Mouse (Mus musculus) stomach, embryonic 14.5 days (tissue): ENCODE data around the gene Dgkb. TPM values are rescaled to one million over a fixed set of nuclear protein-coding genes. Genes with fewer than 3 reads are reported as not detected.
A peak's percentile ranks its signal among the peaks of the same experiment; 100 is the strongest.

Experiments
- ATAC-seq: fragments of 200-750 bp; cut with Nextera tagmentation; 2 replicates; pipeline ENCODE4 v1.8.0; 2017; ENCODE audit warnings: low read depth, moderate TSS enrichment; ENCODE audit not compliant: insufficient number of reproducible peaks, insufficient read depth, low FRiP score
- H3K27ac ChIP-seq: fragments of 300-500 bp; sonication (generic); 2 replicates; pipeline ENCODE4 v1.5.1; 2014; ENCODE audit warnings: mild to moderate bottlenecking, low read length, moderate library complexity, mixed read lengths
- H3K27me3 ChIP-seq: fragments of 300-500 bp; sonication (generic); 2 replicates; pipeline ENCODE4 v1.6.1; 2014; ENCODE audit warnings: low read length, control low read depth, mixed read lengths; ENCODE audit not compliant: control insufficient read depth, insufficient read depth
- H3K36me3 ChIP-seq: fragments of 300-500 bp; sonication (generic); 2 replicates; pipeline ENCODE4 v1.6.1; 2014; ENCODE audit warnings: mild to moderate bottlenecking, control low read depth, low read length, moderate library complexity, mixed read lengths; ENCODE audit not compliant: control insufficient read depth, insufficient read depth
- H3K4me1 ChIP-seq: fragments of 300-500 bp; sonication (generic); 2 replicates; pipeline ENCODE4 v1.6.1; 2014; ENCODE audit warnings: low read length, control low read depth, mixed read lengths; ENCODE audit not compliant: control insufficient read depth, insufficient read depth
- H3K4me2 ChIP-seq: fragments of 300-500 bp; sonication (generic); replicated peaks from 2 replicates; pipeline ENCODE4 v1.6.1; 2014; ENCODE audit warnings: low read depth, low read length, control low read depth
- H3K4me3 ChIP-seq: fragments of 300-500 bp; sonication (generic); 2 replicates; pipeline ENCODE4 v1.5.1; 2014; ENCODE audit warnings: low read depth, low read length, control low read depth
- H3K9ac ChIP-seq: fragments of 300-500 bp; sonication (generic); replicated peaks from 2 replicates; pipeline ENCODE4 v1.6.1; 2014; ENCODE audit warnings: low read depth, mild to moderate bottlenecking, control low read depth, low read length, moderate library complexity, mixed read lengths
- H3K9me3 ChIP-seq: fragments of 300-500 bp; sonication (generic); 2 replicates; pipeline ENCODE4 v1.6.1; 2016; ENCODE audit warnings: low read depth, low read length, control low read depth; ENCODE audit not compliant: control insufficient read depth
- WGBS: fragments of 180-500 bp; shearing (Covaris S2); extraction: QIAGEN DNeasy Blood & Tissue Kit; methylation state at CpG from one replicate; pipeline ENCODE4 v1.1.7; 2014; 5-methylcytosine and 5-hydroxymethylcytosine counted together
- polyA plus RNA-seq: library from polyadenylated mRNA; unstranded; fragments of >200 nt; fragmentation: Nextera tagmentation; extraction: Ambion mirVana; gene quantifications from 2 replicates; pipeline ENCODE4 v1.2.1, GENCODE M21; 2014

Gene Dgkb
- 1.2 and 1.6 TPM in 2 replicates for polyA plus RNA-seq

DNA sequence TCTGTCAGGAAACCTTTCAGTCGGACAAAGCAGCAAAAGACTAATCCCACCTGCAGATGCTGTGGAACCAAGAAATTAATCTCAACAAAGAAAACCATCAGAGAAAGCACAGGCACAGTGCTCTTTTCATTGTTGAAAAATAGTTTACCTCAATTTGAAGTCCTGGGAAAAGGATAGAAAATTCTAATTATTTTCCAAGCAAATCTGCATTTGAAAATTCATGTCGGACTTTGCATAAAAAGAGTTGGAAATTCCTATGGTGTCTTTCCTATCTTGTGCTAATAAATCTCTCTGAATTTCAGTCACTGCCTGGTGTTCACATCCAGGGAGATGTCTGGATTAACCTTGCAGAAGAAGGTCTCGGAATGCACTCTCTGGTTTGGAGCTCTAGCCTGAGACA lies at the start of gene Dgkb:
TSS of gene Dgkb (plus strand) at position 301 of the 400 bp plus-strand sequence.
- no peak for ATAC-seq
- H3K4me1 ChIP-seq, result no peaks in the 10 kb centered on the region
- H3K4me2 ChIP-seq, result no peak within 1 kb of the TSS
- H3K9me3 ChIP-seq, result no peaks in the 10 kb centered on the region
- H3K4me3 ChIP-seq, result no peak within 1 kb of the TSS
- no peak within 1 kb of the TSS for H3K9ac ChIP-seq
- no peaks in the 10 kb centered on the region for H3K36me3 ChIP-seq
- 42% methylated on average over 3 of the region's 3 CpGs for WGBS
- no peak within 1 kb of the TSS for H3K27ac ChIP-seq
- H3K27me3 ChIP-seq, result no peaks in the 10 kb centered on the region

DNA sequence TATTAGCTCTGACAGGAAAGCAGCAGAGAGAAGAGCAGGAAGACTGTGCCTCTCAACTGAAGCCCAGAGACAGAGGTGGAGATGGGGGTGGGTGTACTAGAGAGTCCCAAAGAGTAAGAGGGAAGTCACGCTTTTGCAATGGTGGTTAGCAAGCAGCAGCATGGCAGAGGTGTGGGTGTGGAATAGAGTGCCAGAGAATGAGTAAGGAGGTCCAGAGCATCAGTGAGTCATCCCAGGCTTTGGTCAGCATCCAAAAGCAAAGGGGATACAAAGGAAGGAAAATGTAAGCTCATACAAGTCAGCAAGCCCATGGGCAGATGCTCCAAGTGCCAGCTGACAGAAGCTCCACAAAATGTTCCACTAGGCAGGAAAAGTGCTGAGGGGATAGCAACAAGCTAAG lies 47.7 kb upstream of the Dgkb start:
- Histone ChIP-seq H3K36me3 (no peaks in the 10 kb centered on the region), H3K4me2 (no peak overlapping the region), H3K4me1 (no peaks in the 10 kb centered on the region), H3K27me3 (no peaks in the 10 kb centered on the region), H3K9ac (no peak overlapping the region), H3K4me3 (no peak overlapping the region), H3K9me3 (no peaks in the 10 kb centered on the region), H3K27ac (no peak overlapping the region)
- ATAC-seq, result no peak
- WGBS, result 70% methylated on average over 1 of the region's 1 CpGs

DNA sequence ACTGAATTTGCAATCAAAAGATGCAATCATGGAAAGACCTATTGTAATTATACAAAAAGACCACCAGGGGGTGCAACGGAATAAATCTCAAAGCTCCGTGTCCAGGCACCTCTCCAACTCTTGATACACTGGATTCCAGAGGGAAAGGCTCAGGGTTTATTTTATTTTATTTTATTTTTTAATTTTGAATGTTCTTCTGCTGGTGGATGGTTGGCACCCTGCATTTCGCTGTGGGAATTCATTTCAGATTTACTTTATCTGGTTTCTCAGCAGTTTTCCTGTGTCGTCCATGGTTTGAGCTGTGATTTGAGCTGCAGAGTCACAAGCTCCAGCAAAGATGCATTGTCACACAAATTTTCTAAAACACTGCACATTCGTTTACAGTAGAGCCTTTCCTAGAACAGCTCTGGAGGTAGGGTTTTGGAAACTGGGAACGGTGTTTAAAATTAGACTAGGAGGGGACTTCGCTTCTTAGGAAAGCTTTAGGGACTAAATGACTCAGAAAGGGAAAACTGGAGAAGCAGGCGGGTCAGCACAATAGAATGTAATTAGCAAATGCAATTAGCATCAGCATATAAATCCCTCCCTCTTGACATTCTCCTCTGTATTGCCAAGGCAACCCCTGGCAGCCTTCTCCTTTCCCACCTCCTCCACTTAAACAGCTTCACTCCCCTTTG lies 43.7 kb upstream of the Dgkb start:
- no peaks in the 10 kb centered on the region for H3K27me3 ChIP-seq
- ATAC-seq, result no peak
- H3K27ac ChIP-seq, result no peak overlapping the region
- peak overlapping the region; percentile 13; the same call in 1 of the 2 replicates for H3K4me2 ChIP-seq
- H3K4me1 ChIP-seq, result no peaks in the 10 kb centered on the region
- H3K36me3 ChIP-seq, result no peaks in the 10 kb centered on the region
- H3K9ac ChIP-seq, result no peak overlapping the region
- H3K9me3 ChIP-seq, result no peaks in the 10 kb centered on the region
- no peak overlapping the region for H3K4me3 ChIP-seq
- WGBS, result 17% methylated on average over 8 of the region's 8 CpGs

DNA sequence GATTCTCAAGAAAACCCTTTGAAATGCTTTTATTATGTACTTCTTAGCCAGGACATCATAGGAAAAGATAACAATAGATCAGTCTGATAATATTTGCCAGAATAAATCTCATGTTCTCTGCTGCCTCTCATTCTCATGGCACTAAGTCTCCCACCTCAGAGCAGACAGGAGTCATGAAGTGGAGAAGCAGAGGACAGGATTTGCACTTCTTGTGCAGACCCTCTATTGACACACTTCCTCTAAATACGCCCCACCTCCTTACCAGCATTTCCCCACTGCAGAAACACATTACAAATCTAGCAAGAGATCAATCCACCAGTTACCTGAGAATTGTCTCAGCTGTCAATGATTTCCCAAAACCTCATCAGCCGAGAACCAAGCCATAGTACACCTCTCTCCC lies 42.9 kb upstream of the Dgkb start:
- H3K4me2 ChIP-seq, result no peak overlapping the region
- ATAC-seq, result no peak
- no peak overlapping the region for H3K27ac ChIP-seq
- H3K4me3 ChIP-seq, result no peak overlapping the region
- H3K9me3 ChIP-seq, result no peaks in the 10 kb centered on the region
- H3K27me3 ChIP-seq, result no peaks in the 10 kb centered on the region
- H3K36me3 ChIP-seq, result no peaks in the 10 kb centered on the region
- WGBS, result 27% methylated on average over 2 of the region's 2 CpGs
- H3K4me1 ChIP-seq, result no peaks in the 10 kb centered on the region
- no peak overlapping the region for H3K9ac ChIP-seq

DNA sequence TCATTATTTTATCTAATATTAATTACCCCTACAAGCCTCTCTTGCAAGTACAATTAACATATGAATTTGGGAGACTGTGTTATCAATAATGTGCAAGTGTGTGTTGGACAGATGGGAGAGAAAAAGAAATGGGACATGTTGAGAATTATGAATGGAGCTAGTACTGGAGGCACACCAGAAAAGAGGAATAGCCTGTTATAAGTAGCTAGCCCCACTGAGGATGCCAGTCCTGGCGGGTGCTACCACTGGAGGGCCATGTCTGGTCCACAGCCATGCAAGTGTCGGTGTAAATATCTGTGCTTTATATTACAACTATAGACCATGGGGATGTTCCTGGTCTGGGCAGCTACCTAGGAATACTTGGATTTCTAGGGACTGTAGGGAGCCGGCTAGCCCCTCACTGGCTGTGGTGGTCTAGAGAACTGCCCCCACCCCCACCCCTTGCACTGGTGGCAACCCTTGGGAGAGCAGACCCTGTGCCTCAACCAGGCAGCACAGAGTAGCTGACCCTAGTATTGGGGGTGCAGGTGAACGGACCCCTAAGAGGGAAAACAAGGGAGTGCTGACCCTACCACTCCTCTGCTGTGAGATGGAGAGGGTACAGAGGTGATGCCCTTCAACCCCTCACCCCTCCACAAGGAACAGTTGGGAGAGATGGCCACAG lies 21.1 kb upstream of the Dgkb start:
- Histone ChIP-seq H3K4me1 (no peaks in the 10 kb centered on the region), H3K9ac (no peak overlapping the region), H3K9me3 (no peaks in the 10 kb centered on the region), H3K4me2 (no peak overlapping the region), H3K36me3 (no peaks in the 10 kb centered on the region), H3K27ac (no peak overlapping the region), H3K27me3 (no peaks in the 10 kb centered on the region), H3K4me3 (no peak overlapping the region)
- no peak for ATAC-seq
- 91% methylated on average over 4 of the region's 4 CpGs for WGBS

DNA sequence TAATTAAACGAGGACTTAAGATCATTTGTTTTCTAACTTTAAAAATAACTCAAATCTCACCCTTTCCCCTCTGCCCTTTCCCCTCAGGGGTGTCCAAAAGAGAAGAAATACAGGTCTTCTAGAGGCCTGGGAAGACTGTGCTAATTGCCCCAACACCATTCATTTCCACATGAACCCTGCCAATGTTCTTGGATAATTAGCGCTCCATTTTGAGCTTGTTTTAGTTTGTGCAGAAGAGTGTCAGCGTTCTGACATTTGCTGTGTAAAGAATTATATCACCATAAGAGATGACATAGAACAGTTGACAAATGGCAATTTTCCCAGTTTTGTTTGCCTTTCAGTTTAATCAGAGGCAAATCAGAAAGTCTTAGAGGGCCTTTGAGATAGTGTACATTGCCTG lies 3.4 kb upstream of the Dgkb start:
- 68% methylated on average over 3 of the region's 3 CpGs for WGBS
- ATAC-seq, result no peak
- no peak overlapping the region for H3K9ac ChIP-seq

DNA sequence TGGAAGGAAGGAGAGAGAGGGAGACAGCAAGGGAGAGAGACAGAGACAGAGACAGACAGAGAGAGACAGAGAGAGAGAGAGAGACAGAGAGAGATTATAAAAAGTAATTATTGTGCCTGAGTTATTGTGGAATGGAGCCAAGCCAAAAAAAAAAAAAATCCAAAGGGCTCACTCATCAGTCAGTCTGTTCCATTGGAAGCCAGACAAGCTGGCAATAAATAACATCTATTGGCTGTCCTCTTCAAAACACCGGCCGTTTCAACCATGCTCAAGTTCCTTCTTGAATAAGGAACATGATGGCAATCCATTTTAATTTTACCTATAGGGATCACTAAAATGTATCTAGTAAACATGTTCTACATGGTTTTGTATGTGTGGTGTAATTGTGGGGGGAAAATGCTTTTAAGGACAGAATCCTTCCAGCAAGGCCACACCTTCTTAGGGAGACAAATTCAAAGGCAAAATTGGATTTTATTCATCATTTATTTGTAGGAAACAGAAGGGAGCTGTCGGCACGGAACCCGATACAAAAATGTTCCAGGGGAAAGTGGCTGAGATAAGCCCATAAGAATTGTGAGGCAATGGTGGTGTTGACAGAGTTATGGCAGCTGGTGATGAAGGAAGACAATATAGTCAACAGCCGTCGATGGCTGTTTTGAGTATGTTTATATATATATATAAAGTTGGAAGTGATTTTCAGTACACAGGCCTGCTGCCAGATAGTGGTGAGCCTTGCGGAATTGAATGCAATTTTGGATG lies 3.7 kb downstream of the Dgkb start:
- H3K9ac ChIP-seq, result no peak overlapping the region
- no peak overlapping the region for H3K4me3 ChIP-seq
- WGBS, result 61% methylated on average over 8 of the region's 8 CpGs
- H3K27me3 ChIP-seq, result no peaks in the 10 kb centered on the region
- no peak for ATAC-seq
- no peak overlapping the region for H3K27ac ChIP-seq
- H3K9me3 ChIP-seq, result no peaks in the 10 kb centered on the region
- no peaks in the 10 kb centered on the region for H3K4me1 ChIP-seq
- H3K4me2 ChIP-seq, result no peak overlapping the region
- H3K36me3 ChIP-seq, result no peaks in the 10 kb centered on the region

More for the DNA sequence above, 3.4 kb upstream of the Dgkb start:
- Histone ChIP-seq H3K9me3 (no peaks in the 10 kb centered on the region), H3K4me2 (no peak overlapping the region), H3K27ac (no peak overlapping the region), H3K4me1 (no peaks in the 10 kb centered on the region), H3K36me3 (no peaks in the 10 kb centered on the region), H3K27me3 (no peaks in the 10 kb centered on the region), H3K4me3 (no peak overlapping the region)

DNA sequence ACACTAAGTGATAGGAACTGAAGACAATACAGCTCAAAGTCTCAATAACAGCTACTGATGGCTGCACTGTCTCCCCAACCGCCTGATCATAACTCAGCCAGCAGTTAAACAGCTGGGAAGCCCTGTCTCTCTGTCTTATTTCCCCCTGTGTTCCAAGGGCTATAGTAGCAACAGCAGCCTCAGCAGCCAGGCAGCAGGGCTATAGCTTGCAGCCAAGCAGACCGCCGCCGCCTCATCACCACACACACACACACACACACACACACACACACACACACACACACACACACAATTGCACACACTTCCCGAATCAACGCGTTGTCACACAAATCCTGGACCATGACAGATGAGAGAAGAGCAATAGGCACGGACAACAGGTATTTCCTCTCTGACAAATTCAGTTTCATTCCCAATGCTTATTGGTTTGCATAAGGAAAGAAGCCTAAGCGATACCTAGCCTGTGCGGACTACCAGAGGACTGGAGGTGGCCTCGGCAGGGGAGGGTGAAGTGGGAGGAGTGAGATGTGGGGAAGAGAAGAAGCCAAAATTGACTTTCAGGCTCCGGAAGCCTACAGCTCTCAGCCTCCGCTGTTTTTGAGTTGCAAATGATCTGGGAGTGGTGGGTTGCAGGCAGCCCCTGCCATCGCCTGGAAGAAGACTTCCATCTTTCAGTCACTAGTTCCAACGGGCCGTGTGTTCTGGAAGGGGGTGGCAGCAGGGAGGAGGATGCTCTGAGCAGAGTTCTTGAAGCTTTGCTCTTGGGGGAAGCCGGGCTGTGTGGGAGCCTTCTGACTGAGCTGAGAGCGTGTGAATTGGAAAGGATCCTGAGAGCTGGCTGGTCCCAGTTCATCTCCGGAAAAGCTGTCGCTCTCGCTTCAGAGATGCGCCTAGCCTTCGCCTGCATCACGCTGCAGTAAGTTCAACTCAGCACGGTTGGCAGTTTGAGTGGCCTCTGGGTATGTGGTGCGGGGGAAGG lies 62.8 kb downstream of the Dgkb start:
- H3K27ac ChIP-seq, result no peak overlapping the region
- no peaks in the 10 kb centered on the region for H3K9me3 ChIP-seq
- peak overlapping the region; percentile 34 for H3K4me3 ChIP-seq
- peak; percentile 28; the same call in 1 of the 2 replicates for ATAC-seq
- no peaks in the 10 kb centered on the region for H3K27me3 ChIP-seq
- WGBS, result 2% methylated on average over 26 of the region's 26 CpGs
- 0 out of 2 replicates have a peak, but pooled peaks cover 4% of the 10 kb centered on the region for H3K4me1 ChIP-seq
- H3K9ac ChIP-seq, result no peak overlapping the region
- H3K36me3 ChIP-seq, result no peaks in the 10 kb centered on the region
- H3K4me2 ChIP-seq, result peak overlapping the region; percentile 79
